ENCODE assay signal across 23 mouse cellular contexts in genomic region chr7:111395111-111395510, GRCm38 (mm10).
DNase-seq lines count a peak whose midpoint lies in the region; ATAC-seq and TF ChIP-seq lines count a peak whose summit lies in the region.
"Had no signal": no experiment of that assay in that cellular context is flagged by ENCODE, and none has a peak within 500 bp of the region (broad histone marks: within the 10 kb centered on the region; RNA-seq: fewer than 3 reads in every experiment).

No protein-coding gene starts in this region.

- no peak overlapping the region for H3K4me3 ChIP-seq in forebrain, embryonic 13.5 days
- no peak overlapping the region for H3K4me3 ChIP-seq in forebrain, embryonic 10.5 days
- no peak overlapping the region for H3K4me3 ChIP-seq in midbrain, postnatal 0 days (ENCODE audit: low read depth, low read length)
- H3K4me3 ChIP-seq in midbrain, embryonic 16.5 days (ENCODE audit: low read depth, low read length) = no peak overlapping the region
- no peak overlapping the region for H3K4me3 ChIP-seq in hindbrain, embryonic 13.5 days
- H3K4me3 ChIP-seq: embryonic facial prominence, embryonic 15.5 days; heart, embryonic 13.5 days; liver, embryonic 13.5 days; megakaryocyte, embryonic 14.5 days had no signal

- H3K27me3 ChIP-seq in forebrain, embryonic 13.5 days = peaks cover 13% of the 10 kb centered on the region
- H3K27me3 ChIP-seq in forebrain, embryonic 10.5 days (ENCODE audit: poor library complexity, severe bottlenecking) = no peaks in the 10 kb centered on the region; the same call in 1 of the 2 replicates
- H3K27me3 ChIP-seq in midbrain, postnatal 0 days (ENCODE audit: insufficient read depth, low read length) = no peaks in the 10 kb centered on the region
- H3K27me3 ChIP-seq in midbrain, embryonic 16.5 days (ENCODE audit: control insufficient read depth, insufficient read depth, low read depth, low read length) = no peaks in the 10 kb centered on the region
- peaks cover 7% of the 10 kb centered on the region; the same call in 1 of the 2 replicates for H3K27me3 ChIP-seq in hindbrain, embryonic 13.5 days
- H3K27me3 ChIP-seq: embryonic facial prominence, embryonic 15.5 days; heart, embryonic 13.5 days; liver, embryonic 13.5 days; megakaryocyte, embryonic 14.5 days had no signal

- no peak overlapping the region for H3K9ac ChIP-seq in forebrain, embryonic 13.5 days
- H3K9ac ChIP-seq in midbrain, postnatal 0 days (replicated peaks; ENCODE audit: low read length, poor library complexity, severe bottlenecking) = no peak overlapping the region
- no peak overlapping the region for H3K9ac ChIP-seq in midbrain, embryonic 16.5 days (ENCODE audit: low read depth, low read length)
- H3K9ac ChIP-seq in hindbrain, embryonic 13.5 days = no peak overlapping the region
- H3K9ac ChIP-seq: embryonic facial prominence, embryonic 15.5 days; heart, embryonic 13.5 days; liver, embryonic 13.5 days; lung, embryonic 14.5 days had no signal

- no peak overlapping the region for H3K4me2 ChIP-seq in forebrain, embryonic 13.5 days
- H3K4me2 ChIP-seq in midbrain, postnatal 0 days (ENCODE audit: low read depth, low read length, poor library complexity, severe bottlenecking) = no peak overlapping the region
- no peak overlapping the region for H3K4me2 ChIP-seq in midbrain, embryonic 16.5 days (ENCODE audit: low read length)
- H3K4me2 ChIP-seq in hindbrain, embryonic 13.5 days = no peak overlapping the region
- H3K4me2 ChIP-seq: embryonic facial prominence, embryonic 15.5 days; heart, embryonic 13.5 days; liver, embryonic 13.5 days; lung, embryonic 14.5 days had no signal

- no peak for TF ChIP-seq CTCF in midbrain, postnatal 0 days (IDR thresholded peaks at IDR 0.05)

- H3K9me3 ChIP-seq in forebrain, embryonic 13.5 days (replicated peaks) = no peaks in the 10 kb centered on the region
- no peaks in the 10 kb centered on the region for H3K9me3 ChIP-seq in forebrain, embryonic 10.5 days
- no peaks in the 10 kb centered on the region for H3K9me3 ChIP-seq in midbrain, postnatal 0 days (ENCODE audit: low read length)
- no peaks in the 10 kb centered on the region for H3K9me3 ChIP-seq in midbrain, embryonic 16.5 days (replicated peaks; ENCODE audit: control insufficient read depth, low read length, poor library complexity, severe bottlenecking)
- no peaks in the 10 kb centered on the region for H3K9me3 ChIP-seq in hindbrain, embryonic 13.5 days
- H3K9me3 ChIP-seq: embryonic facial prominence, embryonic 15.5 days; heart, embryonic 13.5 days; liver, embryonic 13.5 days; megakaryocyte, embryonic 14.5 days had no signal

- no peak for DNase-seq in forebrain, embryonic 10.5 days (ENCODE audit: extremely low spot score, low spot score)
- peak; percentile 22 for DNase-seq in midbrain, postnatal 0 days (ENCODE audit: low spot score)
- DNase-seq in retina, postnatal 1 day = peak; percentile 85
- no peak for DNase-seq in embryo, embryonic 10.5 days (ENCODE audit: low spot score)
- DNase-seq in gastrocnemius, postnatal 36 days = no peak
- DNase-seq: adrenal gland, postnatal 14 days; cerebellum, adult 8-10 months; gastrocnemius, postnatal 14 days; heart, adult 18-20 months; heart, postnatal 14 days; kidney, postnatal 36 days; layer of hippocampus, postnatal 36 days; liver, embryonic 13.5 days; lung, embryonic 14.5 days; lung, postnatal 36 days; thymus, adult 2 months had no signal

- no peak overlapping the region for H3K27ac ChIP-seq in forebrain, embryonic 13.5 days
- no peak overlapping the region for H3K27ac ChIP-seq in forebrain, embryonic 10.5 days
- no peak overlapping the region for H3K27ac ChIP-seq in midbrain, postnatal 0 days (ENCODE audit: low read depth, low read length)
- H3K27ac ChIP-seq in midbrain, embryonic 16.5 days (ENCODE audit: low read length) = no peak overlapping the region
- peak overlapping the region; percentile 58; the same call in 1 of the 2 replicates for H3K27ac ChIP-seq in hindbrain, embryonic 13.5 days
- H3K27ac ChIP-seq: embryonic facial prominence, embryonic 15.5 days; heart, embryonic 13.5 days; liver, embryonic 13.5 days had no signal

- WGBS in forebrain, embryonic 13.5 days = 24% methylated on average over 6 of the region's 6 CpGs
- WGBS in forebrain, embryonic 10.5 days = 78% methylated on average over 6 of the region's 6 CpGs
- 58% methylated on average over 6 of the region's 6 CpGs for WGBS in midbrain, postnatal 0 days
- 64% methylated on average over 6 of the region's 6 CpGs for WGBS in midbrain, embryonic 16.5 days
- WGBS in hindbrain, embryonic 13.5 days = 36% methylated on average over 6 of the region's 6 CpGs

- intact Hi-C loops in gastrocnemius, postnatal 36 days (cut with DNase I) = no loop called here

- H3K36me3 ChIP-seq in forebrain, embryonic 13.5 days (ENCODE audit: poor library complexity, severe bottlenecking) = no peaks in the 10 kb centered on the region
- H3K36me3 ChIP-seq in forebrain, embryonic 10.5 days (replicated peaks) = no peaks in the 10 kb centered on the region
- no peaks in the 10 kb centered on the region for H3K36me3 ChIP-seq in midbrain, postnatal 0 days (ENCODE audit: insufficient read depth, low read length)
- no peaks in the 10 kb centered on the region for H3K36me3 ChIP-seq in midbrain, embryonic 16.5 days (ENCODE audit: control insufficient read depth, insufficient read depth, low read length)
- H3K36me3 ChIP-seq in hindbrain, embryonic 13.5 days = no peaks in the 10 kb centered on the region
- H3K36me3 ChIP-seq: embryonic facial prominence, embryonic 15.5 days; heart, embryonic 13.5 days; liver, embryonic 13.5 days had no signal

- peak; percentile 72 for ATAC-seq in forebrain, embryonic 13.5 days
- ATAC-seq in midbrain, postnatal 0 days (ENCODE audit: low FRiP score) = no peak
- no peak for ATAC-seq in midbrain, embryonic 16.5 days
- ATAC-seq in hindbrain, embryonic 13.5 days (ENCODE audit: low FRiP score) = 0 out of 2 replicates have a peak, but pooled peaks have one; percentile 43
- ATAC-seq: intestine, postnatal 0 days had no signal

- peaks cover 14% of the 10 kb centered on the region for H3K4me1 ChIP-seq in forebrain, embryonic 13.5 days
- peaks cover 13% of the 10 kb centered on the region for H3K4me1 ChIP-seq in forebrain, embryonic 10.5 days
- H3K4me1 ChIP-seq in midbrain, postnatal 0 days (ENCODE audit: insufficient read depth, low read length) = no peaks in the 10 kb centered on the region
- H3K4me1 ChIP-seq in midbrain, embryonic 16.5 days (ENCODE audit: control insufficient read depth, insufficient read depth, low read length) = no peaks in the 10 kb centered on the region
- peaks cover 12% of the 10 kb centered on the region; the same call in 1 of the 2 replicates for H3K4me1 ChIP-seq in hindbrain, embryonic 13.5 days (replicated peaks)
- H3K4me1 ChIP-seq: embryonic facial prominence, embryonic 15.5 days; heart, embryonic 13.5 days; liver, embryonic 13.5 days; megakaryocyte, embryonic 14.5 days had no signal

Comparison
In these comparisons a context has a peak if more than half of its experiments do, and no peak if none do; other contexts are left out.
1. ATAC-seq: peak in forebrain, embryonic 13.5 days (single experiment) and hindbrain, embryonic 13.5 days (single experiment); none in midbrain, postnatal 0 days (single experiment) and midbrain, embryonic 16.5 days (single experiment).
2. DNase-seq: peak in midbrain, postnatal 0 days (single experiment) and retina, postnatal 1 day (single experiment); none in forebrain, embryonic 10.5 days (single experiment), embryo, embryonic 10.5 days (single experiment) and gastrocnemius, postnatal 36 days (0 of 2).